Mouse (Mus musculus): ENCODE measurements around the gene Mob1b. TPM values are rescaled to one million over a fixed set of nuclear protein-coding genes. Genes with fewer than 3 reads are reported as not detected.
A peak's percentile ranks its signal among the peaks of the same experiment; 100 is the strongest.

The Mob1b gene
- polyA plus RNA-seq, 1 experiment, result 4.6 TPM

- Histone ChIP-seq H3K4me2 (ENCODE audit: low read depth) (no peak overlapping the region), H3K27me3 (ENCODE audit: control insufficient read depth, insufficient read depth, insufficient read length) (no peaks in the 10 kb centered on the region), H3K4me3 (no peak overlapping the region), H3K79me2 (ENCODE audit: control insufficient read depth, insufficient read depth) (no peaks in the 10 kb centered on the region), H3K36me3 (ENCODE audit: control insufficient read depth, insufficient read depth) (no peaks in the 10 kb centered on the region), H3ac (ENCODE audit: control insufficient read depth, insufficient read length) (no peak overlapping the region)
- no peak for TF ChIP-seq TCF3 (IDR thresholded peaks at IDR 0.05; ENCODE audit: insufficient read length, low read depth)
Measured at GRCm38 (mm10) chr5:88685306-88685705, 35.3 kb upstream of the Mob1b start.

GRCm38 (mm10) chr5:88685745-88686299 is 34.8 kb upstream of the Mob1b start:
- no peaks in the 10 kb centered on the region for H3K27me3 ChIP-seq (ENCODE audit: control insufficient read depth, insufficient read depth, insufficient read length)
- TF ChIP-seq E2F4 (IDR thresholded peaks at IDR 0.05; ENCODE audit: insufficient read depth) (no peak), REST (IDR thresholded peaks at IDR 0.05; ENCODE audit: insufficient read depth, insufficient read length) (no peak), SRF (IDR thresholded peaks at IDR 0.05; ENCODE audit: control insufficient read depth, insufficient read length, low read depth) (no peak)

GRCm38 (mm10) chr5:88687996-88688406 is 32.7 kb upstream of the Mob1b start:
- Histone ChIP-seq H3K36me3 (ENCODE audit: control insufficient read depth, insufficient read depth) (no peaks in the 10 kb centered on the region), H3K4me3 (no peak overlapping the region), H3ac (ENCODE audit: control insufficient read depth, insufficient read length) (no peak overlapping the region), H3K4me2 (ENCODE audit: low read depth) (peak overlapping the region; percentile 58), H3K79me2 (ENCODE audit: control insufficient read depth, insufficient read depth) (no peaks in the 10 kb centered on the region), H3K27me3 (ENCODE audit: control insufficient read depth, insufficient read depth, insufficient read length) (no peaks in the 10 kb centered on the region)
- TF ChIP-seq REST (IDR thresholded peaks at IDR 0.05; ENCODE audit: insufficient read depth, insufficient read length) (no peak), USF1 (IDR thresholded peaks at IDR 0.05; ENCODE audit: low read depth) (no peak), POLR2AphosphoS2 (IDR thresholded peaks at IDR 0.05; ENCODE audit: insufficient read length, low read depth) (no peak), SRF (IDR thresholded peaks at IDR 0.05; ENCODE audit: control insufficient read depth, insufficient read length, low read depth) (no peak), POLR2A (IDR thresholded peaks at IDR 0.05; ENCODE audit: insufficient read length, low read depth) (no peak), TCF12 (IDR thresholded peaks at IDR 0.05; ENCODE audit: insufficient read depth, poor library complexity, severe bottlenecking) (no peak), MAX (IDR thresholded peaks at IDR 0.05; ENCODE audit: low read depth) (no peak), TCF3 (IDR thresholded peaks at IDR 0.05; ENCODE audit: insufficient read length, low read depth) (no peak), CEBPB (IDR thresholded peaks at IDR 0.05; ENCODE audit: insufficient read depth, poor library complexity, severe bottlenecking) (no peak), E2F4 (IDR thresholded peaks at IDR 0.05; ENCODE audit: insufficient read depth) (no peak)

More at GRCm38 (mm10) chr5:88685745-88686299, 34.8 kb upstream of the Mob1b start:
- no peaks in the 10 kb centered on the region for H3K79me2 ChIP-seq (ENCODE audit: control insufficient read depth, insufficient read depth)
- no peak overlapping the region for H3ac ChIP-seq (ENCODE audit: control insufficient read depth, insufficient read length)
- no peak overlapping the region for H3K4me3 ChIP-seq
- no peaks in the 10 kb centered on the region for H3K36me3 ChIP-seq (ENCODE audit: control insufficient read depth, insufficient read depth)
- no peak overlapping the region for H3K4me2 ChIP-seq (ENCODE audit: low read depth)

GRCm38 (mm10) chr5:88688583-88689187 is 32.0 kb upstream of the Mob1b start:
- H3K36me3 ChIP-seq (ENCODE audit: control insufficient read depth, insufficient read depth), result no peaks in the 10 kb centered on the region
- H3K4me2 ChIP-seq (ENCODE audit: low read depth), result peak overlapping the region; percentile 58
- no peaks in the 10 kb centered on the region for H3K27me3 ChIP-seq (ENCODE audit: control insufficient read depth, insufficient read depth, insufficient read length)
- H3K79me2 ChIP-seq (ENCODE audit: control insufficient read depth, insufficient read depth), result no peaks in the 10 kb centered on the region
- no peak overlapping the region for H3ac ChIP-seq (ENCODE audit: control insufficient read depth, insufficient read length)
- TF ChIP-seq SRF (IDR thresholded peaks at IDR 0.05; ENCODE audit: control insufficient read depth, insufficient read length, low read depth) (no peak), CEBPB (IDR thresholded peaks at IDR 0.05; ENCODE audit: insufficient read depth, poor library complexity, severe bottlenecking) (0 out of 2 replicates have a peak, but pooled peaks have one; percentile 4)
- no peak overlapping the region for H3K4me3 ChIP-seq

GRCm38 (mm10) chr5:88689279-88689938 is 31.2 kb upstream of the Mob1b start:
- no peak for TF ChIP-seq USF1 (IDR thresholded peaks at IDR 0.05; ENCODE audit: low read depth)
- no peak for TF ChIP-seq TCF12 (IDR thresholded peaks at IDR 0.05; ENCODE audit: insufficient read depth, poor library complexity, severe bottlenecking)
- no peak for TF ChIP-seq MYOG (IDR thresholded peaks at IDR 0.05; ENCODE audit: control insufficient read depth in 1 of 3, insufficient read depth in 1 of 3, insufficient read length in 2 of 3, low read depth in 2 of 3)
- TF ChIP-seq POLR2A (IDR thresholded peaks at IDR 0.05; ENCODE audit: insufficient read length, low read depth), result no peak
- TF ChIP-seq E2F4 (IDR thresholded peaks at IDR 0.05; ENCODE audit: insufficient read depth), result no peak
- no peak for TF ChIP-seq CEBPB (IDR thresholded peaks at IDR 0.05; ENCODE audit: insufficient read depth, poor library complexity, severe bottlenecking)
- no peak for TF ChIP-seq SRF (IDR thresholded peaks at IDR 0.05; ENCODE audit: control insufficient read depth, insufficient read length, low read depth)
- no peak for TF ChIP-seq REST (IDR thresholded peaks at IDR 0.05; ENCODE audit: insufficient read depth, insufficient read length)
- TF ChIP-seq MYOD1 (IDR thresholded peaks at IDR 0.05; ENCODE audit: control insufficient read depth in 1 of 3, insufficient read length in 2 of 3, low read depth in 2 of 3), result no peak
- no peak for TF ChIP-seq MAX (IDR thresholded peaks at IDR 0.05; ENCODE audit: low read depth)
- no peak for TF ChIP-seq TCF3 (IDR thresholded peaks at IDR 0.05; ENCODE audit: insufficient read length, low read depth)
- TF ChIP-seq POLR2AphosphoS2 (IDR thresholded peaks at IDR 0.05; ENCODE audit: insufficient read length, low read depth), result no peak
- Histone ChIP-seq H3K79me2 (ENCODE audit: control insufficient read depth, insufficient read depth) (no peaks in the 10 kb centered on the region), H3K27me3 (ENCODE audit: control insufficient read depth, insufficient read depth, insufficient read length) (no peaks in the 10 kb centered on the region), H3K36me3 (ENCODE audit: control insufficient read depth, insufficient read depth) (no peaks in the 10 kb centered on the region), H3ac (ENCODE audit: control insufficient read depth, insufficient read length) (no peak overlapping the region), H3K4me2 (ENCODE audit: low read depth) (no peak overlapping the region), H3K4me3 (no peak overlapping the region)

Measured in myocyte (in vitro differentiated cells).